Mouse (Mus musculus): Measurements from ENCODE around the gene Asprv1.

Gene Asprv1

DNA sequence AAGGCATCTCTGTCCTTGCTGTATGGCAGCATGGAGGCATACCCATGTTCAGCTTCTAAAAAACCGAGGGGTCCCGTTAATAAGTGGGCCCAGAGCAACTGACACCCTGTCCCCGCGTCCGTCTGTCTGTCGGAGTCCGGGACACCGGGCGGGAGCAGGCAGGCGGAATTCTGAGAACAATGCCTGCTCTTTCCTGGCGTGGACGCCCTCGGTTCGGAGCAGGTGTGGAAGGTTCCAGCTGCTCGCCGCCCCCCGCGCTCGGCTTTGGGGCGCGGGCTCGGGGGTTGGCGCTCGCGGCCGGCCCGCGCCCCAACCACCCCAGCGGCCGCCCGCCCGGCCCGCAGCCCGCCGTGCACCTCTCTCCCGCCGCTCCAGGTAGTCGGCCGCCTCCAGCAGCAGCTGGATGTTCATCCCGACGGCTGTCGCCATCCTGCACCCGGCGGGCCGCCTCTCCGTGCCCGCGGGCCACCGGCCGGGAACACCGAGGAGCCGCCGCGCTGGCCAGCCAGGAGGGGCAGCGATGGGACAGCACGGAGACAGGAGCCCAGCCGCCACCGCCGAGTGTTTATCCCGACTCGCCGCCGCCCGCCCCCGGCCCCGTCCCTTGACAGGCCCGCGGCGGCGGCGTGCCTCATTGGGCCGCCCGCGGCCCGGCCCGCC lies 40.7 kb downstream of the Asprv1 start, which contains the start of gene Mxd1:
Gene Mxd1 (minus strand): TSS at position 582 of the 660 bp plus-strand sequence.
- no peak for DNase-seq

DNA sequence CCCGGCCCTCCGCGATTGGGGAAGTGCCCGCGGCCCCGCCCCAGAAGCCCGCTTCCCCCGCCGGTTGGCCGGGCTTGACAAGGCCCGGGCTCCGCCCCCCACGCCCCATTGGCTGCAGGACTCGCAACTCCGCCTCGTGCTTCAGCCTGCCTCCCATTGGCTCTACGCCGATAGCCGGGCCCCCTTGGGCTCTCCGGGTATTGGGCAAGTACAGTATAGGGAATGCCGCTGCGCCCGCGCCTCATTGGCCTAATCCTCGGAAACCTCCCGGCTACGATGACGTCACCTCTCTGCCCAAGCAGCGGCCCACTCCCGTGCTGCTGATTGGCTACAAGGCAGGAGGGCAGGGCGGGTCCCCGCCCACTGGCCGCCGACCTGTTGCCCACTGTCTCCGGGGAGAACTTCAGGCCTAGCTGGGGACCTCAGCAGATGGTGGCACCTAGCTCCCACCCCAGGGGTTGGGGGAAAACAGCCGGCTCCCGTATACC lies 41.3 kb downstream of the Asprv1 start:
- DNase-seq: peak; percentile 99 to 100

GRCm38 (mm10) chr6:86670873-86671272 lies 42.9 kb downstream of the Asprv1 start:
- peak in 1 of 2 experiments; percentile 19 for DNase-seq

DNA sequence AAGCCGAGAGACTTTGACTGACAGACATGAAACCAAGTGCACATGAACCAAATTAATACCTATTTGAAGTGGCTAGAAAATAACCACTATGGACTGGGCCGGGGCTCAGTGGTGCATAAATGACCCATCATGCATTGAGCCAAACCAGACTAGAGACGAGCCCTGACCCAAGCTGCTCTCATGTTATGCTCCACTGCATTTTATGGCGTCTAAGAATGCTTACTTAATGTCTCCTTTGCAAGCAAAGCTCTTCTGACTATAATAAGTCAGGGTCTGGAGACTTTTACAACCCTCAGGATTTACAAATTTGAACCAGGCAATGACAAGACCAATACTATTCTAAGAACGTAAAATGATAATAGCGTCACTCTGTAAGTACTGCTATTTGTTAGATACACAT lies 50.4 kb downstream of the Asprv1 start:
- DNase-seq: no peak

Measured in spleen, adult 18-20 months (tissue).